14 mouse cellular contexts compared by ENCODE assay signal in the genomic region with DNA sequence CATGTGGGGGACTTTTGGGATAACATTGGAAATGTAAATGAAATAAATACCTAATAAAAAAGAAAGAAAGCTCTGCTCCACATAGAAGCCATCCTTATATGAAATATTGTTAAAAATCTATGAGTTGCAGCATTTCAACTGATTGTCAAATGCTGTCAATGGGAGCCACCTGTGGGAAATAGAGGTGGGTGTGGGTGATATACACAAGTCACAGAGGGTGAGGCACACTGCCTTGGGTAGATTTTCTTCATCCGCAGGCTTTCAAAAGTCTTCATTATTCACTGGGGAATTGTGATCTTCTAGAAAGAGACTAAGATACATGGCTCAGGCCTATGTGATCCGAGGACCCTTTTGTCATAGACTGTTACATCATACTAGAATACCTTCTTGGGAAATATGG.
"Had no signal": no experiment of that assay in that cellular context is flagged by ENCODE, and none has a peak within 500 bp of the region (broad histone marks: within the 10 kb centered on the region; RNA-seq: fewer than 3 reads in every experiment).

No protein-coding gene starts in this region.

- DNase-seq: gastrocnemius, adult 2 months; gastrocnemius, postnatal 10 days; gastrocnemius, postnatal 25 days; heart, adult 18-20 months; heart, postnatal 10 days; heart, postnatal 4 days; kidney, adult 11 months; kidney, adult 2 months; kidney, adult 9 months; kidney, postnatal 14 days; kidney, postnatal 36 days; layer of hippocampus, adult 9-11 months; layer of hippocampus, postnatal 36 days; left cerebral cortex, postnatal 4 days had no signal
